Mouse (Mus musculus) B cell, adult 2 months (primary cell): ENCODE results near the gene B9d2.

Source experiments
- DNase-seq, 2 experiments: peaks; one replicate each; pipeline ENCODE4 v3.0.0; 2022

The B9d2 gene

DNA sequence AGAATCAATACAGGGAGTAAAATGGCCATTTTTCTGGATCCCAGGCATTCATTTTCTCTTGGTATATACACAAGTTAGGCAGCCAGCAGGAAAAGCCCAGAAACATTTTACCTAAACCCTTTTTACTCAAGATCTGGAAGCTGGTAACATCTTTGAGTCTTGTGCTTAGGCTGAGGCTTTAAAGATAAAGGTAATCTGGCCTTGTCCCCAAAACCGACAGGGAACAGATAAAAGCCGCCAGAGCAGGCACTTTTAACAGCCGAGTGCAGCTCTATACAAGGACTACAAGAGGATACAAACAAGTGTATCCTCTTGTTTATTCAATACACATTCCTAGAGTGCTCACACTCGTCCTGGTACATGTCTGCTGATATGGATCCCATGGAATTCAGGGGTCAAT, 54.4 kb downstream of the B9d2 start:
- DNase-seq = no peak
